Mouse (Mus musculus) testis, adult 2 months (tissue): ENCODE measurements around the gene Med8.

Experiments used
- CTCF ChIP-seq: fragments of 200-500 bp; IDR thresholded peaks from 2 replicates; pipeline ENCODE4 v1.5.1; 2012; ENCODE audit warnings: low read depth, mild to moderate bottlenecking, inconsistent platforms, low read length, moderate library complexity; ENCODE audit not compliant: control insufficient read depth, insufficient read depth, insufficient replicate concordance
- POLR2A ChIP-seq: fragments of 200-500 bp; IDR thresholded peaks from 2 replicates; pipeline ENCODE4 v1.6.1; 2012; ENCODE audit warnings: low read depth, mild to moderate bottlenecking, inconsistent platforms, low read length, moderate library complexity; ENCODE audit not compliant: control insufficient read depth

GRCm38 (mm10) chr4:118432332-118432731 lies 23.2 kb downstream of the Med8 start:
- TF ChIP-seq POLR2A (no peak; the same call in 1 of the 2 replicates), CTCF (no peak)
